Mouse (Mus musculus): ENCODE results near the gene Dnali1. TPM values are rescaled to one million over a fixed set of nuclear protein-coding genes. Genes with fewer than 3 reads are reported as not detected.

Gene Dnali1
- polyA plus RNA-seq, 1 experiment from 2014 or later: not detected

Other genes with a start within 250 kb of the Dnali1 start
- 23.1 and 28.1 TPM in 2 replicates for gene Yrdc, start 215.0 kb downstream of the Dnali1 start, polyA plus RNA-seq (2014; fragmentation: Nextera tagmentation; extraction: Ambion mirVana)
- 48.8 and 56.9 TPM in 2 replicates for gene 1110065P20Rik, start 214.5 kb downstream of the Dnali1 start, polyA plus RNA-seq (2014; fragmentation: Nextera tagmentation; extraction: Ambion mirVana)
- 0.14 and 0.16 TPM in 2 replicates for gene Maneal, start 203.5 kb downstream of the Dnali1 start, polyA plus RNA-seq (2014; fragmentation: Nextera tagmentation; extraction: Ambion mirVana)
- not detected in 2 replicates for gene Epha10, start 184.8 kb downstream of the Dnali1 start, polyA plus RNA-seq (2014; fragmentation: Nextera tagmentation; extraction: Ambion mirVana)
- gene 9930104L06Rik, start 128.7 kb downstream of the Dnali1 start, polyA plus RNA-seq (2014; fragmentation: Nextera tagmentation; extraction: Ambion mirVana): 3.2 and 4.3 TPM in 2 replicates
- gene Cdca8, start 126.4 kb downstream of the Dnali1 start, polyA plus RNA-seq (2014; fragmentation: Nextera tagmentation; extraction: Ambion mirVana): 95.1 and 98.7 TPM in 2 replicates
- gene Rspo1, start 79.3 kb downstream of the Dnali1 start, polyA plus RNA-seq (2014; fragmentation: Nextera tagmentation; extraction: Ambion mirVana): 8.3 and 9.5 TPM in 2 replicates
- gene Gnl2, start 49.1 kb downstream of the Dnali1 start, polyA plus RNA-seq (2014; fragmentation: Nextera tagmentation; extraction: Ambion mirVana): 53.2 and 58.5 TPM in 2 replicates
- gene Snip1, start 969 bp upstream of the Dnali1 start, polyA plus RNA-seq (2014; fragmentation: Nextera tagmentation; extraction: Ambion mirVana): 19.3 and 21.2 TPM in 2 replicates
- 43.8 and 46.0 TPM in 2 replicates for gene Meaf6, start 19.4 kb upstream of the Dnali1 start, polyA plus RNA-seq (2014; fragmentation: Nextera tagmentation; extraction: Ambion mirVana)
- 1.1 and 1.3 TPM in 2 replicates for gene Zc3h12a, start 62.1 kb upstream of the Dnali1 start, polyA plus RNA-seq (2014; fragmentation: Nextera tagmentation; extraction: Ambion mirVana)

Data from heart, embryonic 14.5 days (tissue).